Mouse (Mus musculus) liver, adult 2 months (tissue): ENCODE measurements at regions not wholly inside any gene's neighbourhood (a gene's known extent, or its start where the extent isn't known, plus 50 kb on each side); places are given as distances from the start of the nearest gene placed in this dataset.

Source experiments
- CTCF ChIP-seq: fragments of 200-500 bp; IDR thresholded peaks from 2 replicates; pipeline ENCODE4 v1.5.1; 2011; ENCODE audit warnings: low read depth, low read length, control low read depth
- POLR2A ChIP-seq: fragments of 200-500 bp; IDR thresholded peaks from 2 replicates; pipeline ENCODE4 v1.6.1; 2011; ENCODE audit warnings: low read length, control low read depth; ENCODE audit not compliant: insufficient read depth; ENCODE audit errors: extremely low read depth

GRCm38 (mm10) chr8:113190537-113190936, 444.9 kb upstream of the Mon1b start:
- TF ChIP-seq POLR2A (no peak), CTCF (no peak)
